Mouse (Mus musculus) erythroblast, embryonic 14.5 days (primary cell): ENCODE data around the gene Nol9. TPM values are rescaled to one million over a fixed set of nuclear protein-coding genes. Genes with fewer than 3 reads are reported as not detected.
"Not testable (repeated sequence)": the region's sequence is repeated elsewhere in the genome, so short reads cannot be mapped to it uniquely, and the experiment has no call there.

ENCODE experiments used
- H3K27me3 ChIP-seq: 2 replicates; pipeline ENCODE4 v1.6.1; 2012; ENCODE audit warnings: inconsistent platforms; ENCODE audit not compliant: control insufficient read depth
- H3K36me3 ChIP-seq: 2 replicates; pipeline ENCODE4 v1.6.1; 2012; ENCODE audit warnings: mild to moderate bottlenecking, inconsistent platforms; ENCODE audit not compliant: control insufficient read depth
- H3K4me1 ChIP-seq: 2 replicates; pipeline ENCODE4 v1.6.1; 2012; ENCODE audit warnings: inconsistent platforms; ENCODE audit not compliant: control insufficient read depth
- H3K4me3 ChIP-seq: replicated peaks from 2 replicates; pipeline ENCODE3; 2012; ENCODE audit warnings: moderate library complexity, mild to moderate bottlenecking, inconsistent platforms
- H3K9me3 ChIP-seq: 2 replicates; pipeline ENCODE4 v1.6.1; 2012; ENCODE audit warnings: low read length, inconsistent platforms, mixed read lengths; ENCODE audit not compliant: control insufficient read depth
- GATA1 ChIP-seq: IDR thresholded peaks from 2 replicates; pipeline ENCODE4 v1.6.1; 2012; ENCODE audit warnings: low read length, inconsistent platforms, mixed read lengths
- TAL1 ChIP-seq: IDR thresholded peaks from 3 replicates; pipeline ENCODE4 v1.6.1; 2012; ENCODE audit warnings: low read length, inconsistent platforms, mixed read lengths
- polyA plus RNA-seq: library from polyadenylated mRNA; stranded (reverse); fragments of >175 nt; gene quantifications from 2 replicates; pipeline ENCODE4 v1.2.3, GENCODE M21; 2012

Gene Nol9
- polyA plus RNA-seq, 1 experiment, result 0.87 TPM

- Histone ChIP-seq H3K27me3 (no peaks in the 10 kb centered on the region), H3K4me1 (peaks cover 31% of the 10 kb centered on the region), H3K36me3 (peaks cover 90% of the 10 kb centered on the region), H3K9me3 (no peaks in the 10 kb centered on the region), H3K4me3 (no peak overlapping the region)
- TF ChIP-seq TAL1 (no peak), GATA1 (no peak)
Measured at GRCm38 (mm10) chr4:152021568-152022097, 17.5 kb upstream of the Nol9 start.

GRCm38 (mm10) chr4:152022506-152022905, 16.6 kb upstream of the Nol9 start:
- Histone ChIP-seq H3K36me3 (peaks cover 83% of the 10 kb centered on the region), H3K4me3 (no peak overlapping the region), H3K9me3 (no peaks in the 10 kb centered on the region), H3K4me1 (peaks cover 37% of the 10 kb centered on the region), H3K27me3 (no peaks in the 10 kb centered on the region)
- TF ChIP-seq TAL1 (no peak), GATA1 (no peak)

- H3K27me3 ChIP-seq, result no peaks in the 10 kb centered on the region
- H3K4me3 ChIP-seq, result no peak overlapping the region
- TF ChIP-seq GATA1 (no peak), TAL1 (no peak)
Measured at GRCm38 (mm10) chr4:152024525-152024924, 14.6 kb upstream of the Nol9 start.

GRCm38 (mm10) chr4:152026751-152027508, 12.2 kb upstream of the Nol9 start:
- peak overlapping the region; percentile 77 for H3K4me3 ChIP-seq
- no peaks in the 10 kb centered on the region for H3K27me3 ChIP-seq
- peaks cover 48% of the 10 kb centered on the region for H3K4me1 ChIP-seq
- peaks cover 40% of the 10 kb centered on the region for H3K36me3 ChIP-seq
- no peaks in the 10 kb centered on the region for H3K9me3 ChIP-seq
- TF ChIP-seq TAL1, result no peak
- TF ChIP-seq GATA1, result no peak

More at GRCm38 (mm10) chr4:152024525-152024924, 14.6 kb upstream of the Nol9 start:
- Histone ChIP-seq H3K9me3 (no peaks in the 10 kb centered on the region), H3K36me3 (peaks cover 64% of the 10 kb centered on the region), H3K4me1 (peaks cover 50% of the 10 kb centered on the region)

- peaks cover 4% of the 10 kb centered on the region; the same call in 1 of the 2 replicates for H3K27me3 ChIP-seq
- peak within 1 kb of the TSS; percentile 77 for H3K4me3 ChIP-seq
- H3K4me1 ChIP-seq, result peaks cover 48% of the 10 kb centered on the region
- H3K9me3 ChIP-seq, result no peaks in the 10 kb centered on the region
- H3K36me3 ChIP-seq, result peaks cover 34% of the 10 kb centered on the region
- no peak for TF ChIP-seq TAL1
- TF ChIP-seq GATA1, result no peak
Measured at GRCm38 (mm10) chr4:152027524-152027923, 11.6 kb upstream of the Nol9 start, which contains the start of gene Zbtb48. Gene Zbtb48 (minus strand): TSS chr4:152027671.

- Histone ChIP-seq H3K4me3 (peak overlapping the region; percentile 77), H3K36me3 (peaks cover 25% of the 10 kb centered on the region), H3K9me3 (no peaks in the 10 kb centered on the region), H3K4me1 (peaks cover 47% of the 10 kb centered on the region), H3K27me3 (peaks cover 4% of the 10 kb centered on the region; the same call in 1 of the 2 replicates)
- TF ChIP-seq TAL1 (no peak), GATA1 (no peak)
Measured at GRCm38 (mm10) chr4:152028456-152028855, 10.7 kb upstream of the Nol9 start.

- no peaks in the 10 kb centered on the region for H3K9me3 ChIP-seq
Measured at GRCm38 (mm10) chr4:152029087-152029486, 10.0 kb upstream of the Nol9 start.

GRCm38 (mm10) chr4:152029997-152030396, 9.1 kb upstream of the Nol9 start:
- TF ChIP-seq TAL1, result no peak
- TF ChIP-seq GATA1, result no peak
- H3K4me3 ChIP-seq, result no peak overlapping the region
- peaks cover 4% of the 10 kb centered on the region; the same call in 1 of the 2 replicates for H3K27me3 ChIP-seq
- H3K4me1 ChIP-seq, result peaks cover 34% of the 10 kb centered on the region
- no peaks in the 10 kb centered on the region for H3K9me3 ChIP-seq
- H3K36me3 ChIP-seq, result peaks cover 10% of the 10 kb centered on the region

More at GRCm38 (mm10) chr4:152029087-152029486, 10.0 kb upstream of the Nol9 start:
- TF ChIP-seq TAL1 (no peak), GATA1 (no peak)
- Histone ChIP-seq H3K4me3 (no peak overlapping the region), H3K27me3 (peaks cover 4% of the 10 kb centered on the region; the same call in 1 of the 2 replicates), H3K36me3 (peaks cover 19% of the 10 kb centered on the region), H3K4me1 (peaks cover 43% of the 10 kb centered on the region)

- Histone ChIP-seq H3K9me3 (no peaks in the 10 kb centered on the region), H3K36me3 (no peaks in the 10 kb centered on the region), H3K27me3 (peaks cover 4% of the 10 kb centered on the region; the same call in 1 of the 2 replicates), H3K4me1 (peaks cover 9% of the 10 kb centered on the region), H3K4me3 (no peak overlapping the region)
- TF ChIP-seq TAL1 (no peak), GATA1 (no peak)
Measured at GRCm38 (mm10) chr4:152032922-152033321, 6.2 kb upstream of the Nol9 start.

GRCm38 (mm10) chr4:152036464-152036863, 2.7 kb upstream of the Nol9 start:
- H3K9me3 ChIP-seq, H3K36me3 ChIP-seq, H3K4me3 ChIP-seq, H3K27me3 ChIP-seq: not testable (repeated sequence)
- H3K4me1 ChIP-seq, result peaks cover 33% of the 10 kb centered on the region
